Mouse (Mus musculus): ENCODE measurements around the gene Selp. TPM values are rescaled to one million over a fixed set of nuclear protein-coding genes. Genes with fewer than 3 reads are reported as not detected.

Selp gene
- polyA plus RNA-seq (2012; rRNA removed): 0.52 and 0.61 TPM in 2 replicates

DNA sequence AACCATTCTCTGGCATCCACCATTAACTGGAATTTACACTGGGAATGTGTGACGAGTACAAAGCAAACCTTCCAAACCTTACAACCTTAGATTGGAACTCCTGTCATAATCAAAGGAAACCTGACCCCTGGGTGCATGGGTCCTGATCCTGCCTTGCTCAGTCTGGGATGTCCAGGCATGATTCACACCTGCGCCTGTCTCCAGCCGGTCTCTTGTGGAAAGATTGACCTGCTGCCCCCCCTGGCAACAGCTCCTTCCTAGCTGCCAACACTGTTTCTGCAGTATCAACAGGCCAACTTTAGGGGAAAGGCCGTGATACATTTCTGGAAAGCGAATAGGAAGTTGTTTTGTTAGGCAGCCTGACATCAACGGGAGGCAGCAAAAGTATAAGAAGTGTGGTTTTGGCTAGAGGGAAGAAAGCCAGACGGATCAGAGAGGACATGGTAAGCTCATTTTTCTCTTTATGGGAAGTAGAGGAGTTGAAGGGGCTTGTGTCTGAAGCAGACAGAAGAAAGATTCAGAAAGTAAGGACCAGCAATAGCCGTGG, at the start of gene Selp:
Gene Selp (plus strand): TSS at position 318 of the 547 bp plus-strand sequence.

DNA sequence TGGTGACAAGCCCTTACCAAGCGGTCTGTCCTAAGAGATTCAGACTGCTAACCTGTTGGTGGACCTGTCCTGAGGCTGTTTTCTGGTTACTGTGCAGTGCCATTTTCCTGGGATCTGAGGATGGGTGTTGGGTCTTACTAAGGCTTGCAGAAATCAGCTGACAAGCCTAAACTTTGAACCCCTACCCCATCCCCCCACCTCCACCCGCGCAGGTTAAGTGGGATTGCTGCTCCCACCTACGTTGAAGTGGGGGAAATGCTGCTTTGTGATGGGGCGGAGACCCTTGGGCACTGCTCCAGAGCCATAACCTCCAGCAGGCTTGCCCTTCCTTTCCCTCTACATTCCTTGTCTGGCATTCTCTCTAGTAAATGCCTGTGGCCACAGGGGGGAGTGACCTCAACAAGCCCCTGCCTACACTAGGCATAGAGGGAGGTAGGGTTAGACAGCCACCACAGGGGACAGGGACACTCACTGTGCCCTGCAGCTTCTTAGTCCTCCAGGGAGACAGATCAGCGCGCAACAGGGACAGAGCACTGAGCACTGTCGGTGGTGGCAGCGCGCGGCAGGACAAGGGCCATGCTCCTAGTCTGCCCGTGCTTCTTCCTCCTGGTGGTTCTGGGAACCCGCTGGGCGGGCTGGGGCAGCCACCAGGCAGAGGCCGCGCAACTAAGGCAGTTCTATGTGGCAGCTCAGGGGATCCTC, 36.5 kb downstream of the Selp start, which contains the start of gene F5:
Gene F5 (plus strand): TSS at position 452 of the 702 bp plus-strand sequence.

Other genes starting within 250 kb of the Selp start
- gene Scyl3, start 186.2 kb upstream of the Selp start, polyA plus RNA-seq (2012; rRNA removed): 7.1 and 7.4 TPM in 2 replicates
- gene BC055324, start 120.5 kb upstream of the Selp start, polyA plus RNA-seq (2012; rRNA removed): 8.1 and 9.3 TPM in 2 replicates
- gene Mettl18, start 120.4 kb upstream of the Selp start, polyA plus RNA-seq (2012; rRNA removed): 2.3 and 2.5 TPM in 2 replicates
- 0.02 and 0.07 TPM in 2 replicates for gene Sele, start 67.0 kb upstream of the Selp start, polyA plus RNA-seq (2012; rRNA removed)
- gene Sell, start 53.3 kb upstream of the Selp start, polyA plus RNA-seq (2012; rRNA removed): 2.9 and 3.9 TPM in 2 replicates
- 8.1 and 8.8 TPM in 2 replicates for gene F5, start 36.6 kb downstream of the Selp start, polyA plus RNA-seq (2012; rRNA removed)
- gene Slc19a2, start 133.8 kb downstream of the Selp start, polyA plus RNA-seq (2012; rRNA removed): 12.4 and 14.3 TPM in 2 replicates
- 2.3 and 2.6 TPM in 2 replicates for gene Ccdc181, start 160.3 kb downstream of the Selp start, polyA plus RNA-seq (2012; rRNA removed)
- gene Nme7, start 188.9 kb downstream of the Selp start, polyA plus RNA-seq (2012; rRNA removed): 5.6 and 6.7 TPM in 2 replicates
- gene Blzf1, start 192.2 kb downstream of the Selp start, polyA plus RNA-seq (2012; rRNA removed): 4.3 and 4.9 TPM in 2 replicates